In the genomic region with DNA sequence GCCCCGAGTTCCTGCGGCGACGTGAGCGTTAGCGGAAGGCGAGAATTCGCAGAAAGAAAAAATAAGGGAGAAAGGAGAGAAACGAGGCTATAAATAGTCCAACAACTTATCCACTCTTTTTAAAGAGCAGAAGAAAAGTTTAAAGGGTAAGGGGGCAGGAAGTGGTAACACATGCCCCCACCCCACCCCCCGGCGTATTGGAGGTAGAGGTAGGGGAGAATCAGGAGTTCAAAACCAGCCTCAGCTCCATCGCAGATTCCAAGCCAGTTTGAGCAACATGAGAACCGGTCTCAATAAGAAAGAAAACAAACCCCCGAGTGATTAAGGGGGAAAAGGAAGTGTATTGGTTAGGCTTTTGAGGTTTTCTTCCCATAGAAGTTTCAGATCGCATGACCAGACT, we compare ENCODE assay signal across 7 mouse cellular contexts. TPM values are rescaled to one million over a fixed set of nuclear protein-coding genes. Genes with fewer than 3 reads are reported as not detected.
DNase-seq lines count a peak whose midpoint lies in the region; ATAC-seq lines count a peak whose summit lies in the region.

No protein-coding gene starts in this region.

- peaks cover 60% of the 10 kb centered on the region for H3K4me1 ChIP-seq in megakaryocyte, embryonic 14.5 days
- peaks cover 8% of the 10 kb centered on the region for H3K4me1 ChIP-seq in embryonic facial prominence, embryonic 12.5 days
- H3K4me1 ChIP-seq in intestine, embryonic 14.5 days (replicated peaks; ENCODE audit: control insufficient read depth, insufficient read depth, low read length): peaks cover 14% of the 10 kb centered on the region
- H3K4me1 ChIP-seq in neural tube, embryonic 15.5 days: peaks cover 22% of the 10 kb centered on the region

- H3K4me2 ChIP-seq in embryonic facial prominence, embryonic 12.5 days (replicated peaks): peak overlapping the region; percentile 94
- H3K4me2 ChIP-seq in intestine, embryonic 14.5 days (ENCODE audit: low read length): peak overlapping the region; percentile 99
- peak overlapping the region; percentile 98 for H3K4me2 ChIP-seq in neural tube, embryonic 15.5 days

- H3K27ac ChIP-seq in embryonic facial prominence, embryonic 12.5 days: peak overlapping the region; percentile 93
- H3K27ac ChIP-seq in intestine, embryonic 14.5 days (ENCODE audit: low read depth): peak overlapping the region; percentile 92
- peak overlapping the region; percentile 92 for H3K27ac ChIP-seq in neural tube, embryonic 15.5 days (replicated peaks)

- DNase-seq in intestine, embryonic 14.5 days (ENCODE audit: low spot score): no peak
- no peak for DNase-seq in adipocyte (ENCODE audit: low spot score)
- no peak for DNase-seq in urinary bladder, postnatal 25 days (ENCODE audit: low spot score)

- H3K27me3 ChIP-seq in megakaryocyte, embryonic 14.5 days (replicated peaks): peaks cover 3% of the 10 kb centered on the region
- H3K27me3 ChIP-seq in embryonic facial prominence, embryonic 12.5 days: no peaks in the 10 kb centered on the region
- H3K27me3 ChIP-seq in intestine, embryonic 14.5 days (replicated peaks; ENCODE audit: control insufficient read depth, insufficient read depth, low read length): no peaks in the 10 kb centered on the region
- no peaks in the 10 kb centered on the region for H3K27me3 ChIP-seq in neural tube, embryonic 15.5 days (replicated peaks)

- H3K36me3 ChIP-seq in megakaryocyte, embryonic 14.5 days (replicated peaks; ENCODE audit: low read length): peaks cover 40% of the 10 kb centered on the region
- peaks cover 23% of the 10 kb centered on the region for H3K36me3 ChIP-seq in embryonic facial prominence, embryonic 12.5 days
- peaks cover 18% of the 10 kb centered on the region for H3K36me3 ChIP-seq in intestine, embryonic 14.5 days (ENCODE audit: control insufficient read depth, insufficient read depth, low read length)
- peaks cover 14% of the 10 kb centered on the region for H3K36me3 ChIP-seq in neural tube, embryonic 15.5 days

- no peak for ATAC-seq in megakaryocyte, adult 5-6 weeks (ENCODE audit: poor library complexity, severe bottlenecking)
- ATAC-seq in embryonic facial prominence, embryonic 12.5 days (ENCODE audit: insufficient number of reproducible peaks, insufficient read depth, low FRiP score, low TSS enrichment): no peak
- 0 out of 2 replicates have a peak, but pooled peaks have one; percentile 7 for ATAC-seq in intestine, embryonic 14.5 days (replicated peaks; ENCODE audit: low FRiP score, low TSS enrichment, low read depth)
- no peak for ATAC-seq in neural tube, embryonic 15.5 days (ENCODE audit: low FRiP score)

- WGBS in embryonic facial prominence, embryonic 12.5 days: 14% methylated on average over 15 of the region's 15 CpGs
- 13% methylated on average over 15 of the region's 15 CpGs for WGBS in intestine, embryonic 14.5 days
- 12% methylated on average over 15 of the region's 15 CpGs for WGBS in neural tube, embryonic 15.5 days

- peak overlapping the region; percentile 93 for H3K9ac ChIP-seq in embryonic facial prominence, embryonic 12.5 days
- peak overlapping the region; percentile 95 for H3K9ac ChIP-seq in intestine, embryonic 14.5 days (ENCODE audit: low read length)
- H3K9ac ChIP-seq in neural tube, embryonic 15.5 days (replicated peaks): peak overlapping the region; percentile 95

- H3K9me3 ChIP-seq in megakaryocyte, embryonic 14.5 days: 0 out of 2 replicates have a peak, but pooled peaks cover 3% of the 10 kb centered on the region
- H3K9me3 ChIP-seq in embryonic facial prominence, embryonic 12.5 days: no peaks in the 10 kb centered on the region
- H3K9me3 ChIP-seq in intestine, embryonic 14.5 days (ENCODE audit: control insufficient read depth, low read length): no peaks in the 10 kb centered on the region
- H3K9me3 ChIP-seq in neural tube, embryonic 15.5 days (replicated peaks): no peaks in the 10 kb centered on the region

- H3K4me3 ChIP-seq in megakaryocyte, embryonic 14.5 days (replicated peaks): peak overlapping the region; percentile 96
- H3K4me3 ChIP-seq in embryonic facial prominence, embryonic 12.5 days: peak overlapping the region; percentile 73
- H3K4me3 ChIP-seq in intestine, embryonic 14.5 days (ENCODE audit: low read depth, low read length): peak overlapping the region; percentile 96
- peak overlapping the region; percentile 80 for H3K4me3 ChIP-seq in neural tube, embryonic 15.5 days (replicated peaks)

RNA-seq across cellular contexts. Expression of a gene that starts 0.4 kb away (rescaled TPM):
- polyA plus RNA-seq in megakaryocyte, embryonic 14.5 days (2012; ENCODE audit: insufficient read depth, low replicate concordance): 46.8 and 55.7 TPM in 2 replicates
- total RNA-seq in megakaryocyte, adult 5-6 weeks (2015): 35.4 and 37.2 TPM in 2 replicates
- total RNA-seq in megakaryocyte, adult 5-6 weeks (2017): 19.4 and 25.7 TPM in 2 replicates
- 119 and 121 TPM in 2 replicates for polyA plus RNA-seq in embryonic facial prominence, embryonic 12.5 days (2016; fragmentation: Nextera tagmentation; extraction: Ambion mirVana)
- 155 and 159 TPM in 2 replicates for polyA plus RNA-seq in intestine, embryonic 14.5 days (2014; fragmentation: Nextera tagmentation; extraction: Ambion mirVana)
- 95.4 and 112 TPM in 2 replicates for polyA plus RNA-seq in neural tube, embryonic 15.5 days (2015; fragmentation: Nextera tagmentation; extraction: Ambion mirVana)

RNA-seq across cellular contexts. Expression of a gene that starts 30.7 kb away (rescaled TPM):
- 2.5 and 7.7 TPM in 2 replicates for polyA plus RNA-seq in megakaryocyte, embryonic 14.5 days (2012; ENCODE audit: insufficient read depth, low replicate concordance)
- not detected in 2 replicates for total RNA-seq in megakaryocyte, adult 5-6 weeks (2015)
- not detected in 2 replicates for total RNA-seq in megakaryocyte, adult 5-6 weeks (2017)
- polyA plus RNA-seq in embryonic facial prominence, embryonic 12.5 days (2016; fragmentation: Nextera tagmentation; extraction: Ambion mirVana): 5.5 and 6.2 TPM in 2 replicates
- 0.85 and 1.2 TPM in 2 replicates for polyA plus RNA-seq in intestine, embryonic 14.5 days (2014; fragmentation: Nextera tagmentation; extraction: Ambion mirVana)
- polyA plus RNA-seq in neural tube, embryonic 15.5 days (2015; fragmentation: Nextera tagmentation; extraction: Ambion mirVana): 59.4 and 72.4 TPM in 2 replicates

RNA-seq across cellular contexts. Expression of a gene that starts 34.6 kb away (rescaled TPM):
- 183 and 362 TPM in 2 replicates for polyA plus RNA-seq in megakaryocyte, embryonic 14.5 days (2012; ENCODE audit: insufficient read depth, low replicate concordance)
- 73.6 and 82.9 TPM in 2 replicates for total RNA-seq in megakaryocyte, adult 5-6 weeks (2015)
- total RNA-seq in megakaryocyte, adult 5-6 weeks (2017): 50.9 and 70.6 TPM in 2 replicates
- polyA plus RNA-seq in embryonic facial prominence, embryonic 12.5 days (2016; fragmentation: Nextera tagmentation; extraction: Ambion mirVana): 419 and 427 TPM in 2 replicates
- 352 and 357 TPM in 2 replicates for polyA plus RNA-seq in intestine, embryonic 14.5 days (2014; fragmentation: Nextera tagmentation; extraction: Ambion mirVana)
- 543 and 603 TPM in 2 replicates for polyA plus RNA-seq in neural tube, embryonic 15.5 days (2015; fragmentation: Nextera tagmentation; extraction: Ambion mirVana)

RNA-seq across cellular contexts. Expression of a gene that starts 43.2 kb away (rescaled TPM):
- polyA plus RNA-seq in megakaryocyte, embryonic 14.5 days (2012; ENCODE audit: insufficient read depth, low replicate concordance): 21.5 and 67.6 TPM in 2 replicates
- total RNA-seq in megakaryocyte, adult 5-6 weeks (2015): 67.0 and 70.0 TPM in 2 replicates
- 34.1 and 36.0 TPM in 2 replicates for total RNA-seq in megakaryocyte, adult 5-6 weeks (2017)
- polyA plus RNA-seq in embryonic facial prominence, embryonic 12.5 days (2016; fragmentation: Nextera tagmentation; extraction: Ambion mirVana): 22.3 and 24.4 TPM in 2 replicates
- 9.2 and 10.8 TPM in 2 replicates for polyA plus RNA-seq in intestine, embryonic 14.5 days (2014; fragmentation: Nextera tagmentation; extraction: Ambion mirVana)
- polyA plus RNA-seq in neural tube, embryonic 15.5 days (2015; fragmentation: Nextera tagmentation; extraction: Ambion mirVana): 18.5 and 19.5 TPM in 2 replicates

RNA-seq across cellular contexts. Expression of a gene that starts 45.8 kb away (rescaled TPM):
- 330 and 450 TPM in 2 replicates for polyA plus RNA-seq in megakaryocyte, embryonic 14.5 days (2012; ENCODE audit: insufficient read depth, low replicate concordance)
- 129 and 159 TPM in 2 replicates for total RNA-seq in megakaryocyte, adult 5-6 weeks (2015)
- total RNA-seq in megakaryocyte, adult 5-6 weeks (2017): 195 and 207 TPM in 2 replicates
- 390 and 395 TPM in 2 replicates for polyA plus RNA-seq in embryonic facial prominence, embryonic 12.5 days (2016; fragmentation: Nextera tagmentation; extraction: Ambion mirVana)
- 232 and 257 TPM in 2 replicates for polyA plus RNA-seq in intestine, embryonic 14.5 days (2014; fragmentation: Nextera tagmentation; extraction: Ambion mirVana)
- polyA plus RNA-seq in neural tube, embryonic 15.5 days (2015; fragmentation: Nextera tagmentation; extraction: Ambion mirVana): 637 and 745 TPM in 2 replicates
